Mouse (Mus musculus): Measurements from ENCODE around the gene Zcchc24.

The Zcchc24 gene

GRCm38 (mm10) chr14:25747996-25748756, 20.7 kb downstream of the Zcchc24 start:
- no peak for DNase-seq (ENCODE audit: low spot score in 2 of 2)

DNA sequence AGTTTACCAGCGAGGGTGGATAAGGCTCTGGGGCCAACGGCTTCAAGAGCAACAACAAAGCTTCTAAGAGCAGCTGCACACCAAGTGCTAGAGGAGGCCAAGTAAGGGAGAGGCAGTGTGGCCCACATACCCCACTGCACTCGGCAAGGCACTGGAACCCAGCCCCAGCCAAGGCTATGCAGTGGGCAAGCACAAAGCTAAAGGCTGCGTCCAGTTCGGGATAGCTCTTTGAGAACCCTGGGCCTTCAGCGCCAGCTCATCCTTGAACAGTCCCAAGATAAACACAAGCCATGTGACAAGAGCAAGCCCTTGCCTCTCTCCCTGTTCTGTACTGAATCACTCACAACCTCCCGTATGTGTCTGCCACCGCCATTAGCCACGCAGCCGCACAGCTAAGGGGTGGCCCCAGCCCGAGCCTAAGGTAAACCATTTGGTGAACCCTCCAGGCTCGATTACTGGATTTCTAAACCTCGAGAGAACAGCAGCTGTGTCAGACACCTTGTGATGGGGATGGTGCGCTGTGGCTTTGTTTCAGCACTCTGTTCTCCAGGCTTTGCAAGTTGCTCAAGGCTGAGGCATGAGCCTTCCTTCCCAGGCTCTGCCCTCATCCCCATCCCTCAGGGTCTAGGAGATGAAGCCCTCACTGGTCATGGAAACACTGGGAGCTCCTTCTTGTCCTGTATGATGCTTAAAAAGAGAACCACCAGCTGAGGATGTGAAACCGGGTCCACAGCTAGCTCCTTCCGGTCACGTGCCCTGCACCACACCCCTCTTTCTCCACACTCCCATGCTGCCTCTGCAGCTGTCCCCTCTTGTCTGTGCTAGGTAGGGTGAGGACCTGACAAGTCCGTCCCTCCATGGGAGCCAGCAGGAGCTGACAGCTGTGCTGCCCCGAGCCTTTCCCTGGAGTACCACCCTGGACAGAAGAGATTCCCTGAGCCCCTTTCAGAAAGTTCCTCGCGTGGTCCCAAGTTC, 21.6 kb downstream of the Zcchc24 start:
- DNase-seq (ENCODE audit: low spot score in 2 of 2) = no peak

- no peak for DNase-seq (ENCODE audit: low spot score in 2 of 2)
Measured at GRCm38 (mm10) chr14:25746371-25746770, 22.5 kb downstream of the Zcchc24 start.

- no peak for DNase-seq (ENCODE audit: low spot score in 2 of 2)
Measured at GRCm38 (mm10) chr14:25745365-25746184, 23.3 kb downstream of the Zcchc24 start.

DNA sequence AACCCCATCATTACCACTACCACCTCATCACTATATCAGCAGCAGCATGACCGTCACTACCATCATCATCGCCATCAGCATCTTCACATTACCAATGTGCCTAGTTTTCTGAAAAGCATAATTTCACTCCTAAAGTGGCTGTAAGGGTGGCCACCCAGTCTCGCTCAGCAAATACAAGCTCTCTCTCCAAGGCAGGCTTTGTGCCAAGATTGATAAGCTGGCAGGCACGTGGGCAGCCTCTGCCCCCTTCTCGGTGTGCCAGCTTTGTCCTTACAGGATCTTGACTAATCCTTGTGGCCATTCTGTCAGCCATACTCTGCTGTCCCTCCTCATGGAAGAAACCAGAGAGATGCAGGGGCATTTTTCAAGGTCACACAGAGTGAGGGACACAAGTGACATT, 25.9 kb downstream of the Zcchc24 start:
- no peak for DNase-seq (ENCODE audit: low spot score in 2 of 2)

DNA sequence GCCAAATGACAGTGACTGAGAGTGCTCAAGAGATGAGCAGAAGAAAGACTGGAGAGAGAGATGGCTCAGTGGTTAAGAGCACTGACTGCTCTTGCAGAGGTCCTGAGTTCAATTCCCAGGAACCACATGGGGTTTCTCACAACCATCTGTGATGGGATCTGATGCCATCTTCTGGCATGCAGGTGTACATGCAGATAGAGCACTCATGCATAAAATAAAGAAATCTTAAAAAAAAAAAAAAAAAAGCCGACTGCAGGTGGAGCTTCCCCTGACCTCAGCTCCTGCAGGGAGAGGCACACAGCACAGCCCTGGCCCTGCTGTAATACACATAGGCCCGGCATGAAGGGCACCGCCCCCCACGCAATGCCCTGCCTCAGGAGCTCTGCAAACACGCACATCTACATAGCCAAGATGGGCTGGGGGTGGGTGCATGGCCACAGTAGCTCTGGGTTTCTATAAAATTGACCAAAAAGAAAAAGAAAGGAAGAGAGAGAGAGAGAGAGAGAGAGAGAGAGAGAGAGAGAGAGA, 26.9 kb downstream of the Zcchc24 start:
- no peak for DNase-seq (ENCODE audit: low spot score in 2 of 2)

DNA sequence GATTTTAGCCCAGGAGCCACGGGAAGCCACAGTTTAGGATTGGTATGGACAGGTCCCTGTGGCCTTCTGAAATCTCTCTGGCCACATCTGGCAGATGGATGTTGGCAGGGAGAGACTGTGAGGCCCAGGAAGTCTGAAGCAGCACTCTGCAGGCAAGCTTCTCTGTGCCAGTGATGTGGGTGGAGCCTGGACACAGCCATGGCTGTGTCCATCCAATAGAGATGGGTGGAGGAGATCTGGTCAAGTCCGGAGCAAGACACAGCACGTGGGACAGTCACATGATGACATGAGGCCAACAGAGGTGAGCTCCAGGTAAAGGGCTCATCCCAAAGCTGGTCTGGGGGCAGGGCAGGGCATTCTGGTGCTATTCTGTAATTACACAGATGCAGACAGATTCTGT, 27.6 kb downstream of the Zcchc24 start:
- DNase-seq (ENCODE audit: low spot score in 2 of 2) = no peak

DNA sequence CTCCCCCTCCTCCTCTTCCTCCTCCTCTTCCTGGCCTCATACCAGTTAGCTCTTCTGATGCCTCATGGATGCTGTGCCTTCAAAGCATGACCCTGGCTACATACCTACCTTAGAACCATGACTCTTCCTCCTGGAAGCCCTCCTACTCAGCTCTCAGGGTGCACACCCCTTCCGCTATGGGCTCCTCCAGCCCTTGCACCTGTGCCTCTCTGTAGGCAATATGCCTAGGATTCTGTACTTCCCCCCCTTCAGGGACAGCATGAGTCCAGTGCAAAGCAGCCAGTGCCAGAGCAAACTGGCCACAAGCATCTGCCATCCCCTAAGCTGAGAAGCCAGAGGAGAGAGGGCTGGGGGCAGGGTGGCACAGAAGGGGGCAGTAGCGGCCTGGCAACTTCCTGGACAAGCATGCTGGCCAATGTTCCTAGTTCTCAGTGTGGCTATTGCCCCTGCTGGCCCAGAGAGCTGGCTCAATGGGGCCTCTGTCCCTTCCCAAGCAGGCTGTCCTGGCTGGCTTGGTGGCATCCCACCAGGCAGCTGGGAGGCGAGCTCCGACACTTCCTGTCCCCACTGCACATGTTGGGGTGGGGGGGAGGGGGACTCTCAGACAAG, 28.8 kb downstream of the Zcchc24 start:
- peak; percentile 69 to 82 for DNase-seq (ENCODE audit: low spot score in 2 of 2)

- no peak for DNase-seq (ENCODE audit: low spot score in 2 of 2)
Measured at GRCm38 (mm10) chr14:25738591-25739001, 30.2 kb downstream of the Zcchc24 start.

GRCm38 (mm10) chr14:25736589-25736988, 32.2 kb downstream of the Zcchc24 start:
- DNase-seq (ENCODE audit: low spot score in 2 of 2) = peak; percentile 70 to 83

- no peak for DNase-seq (ENCODE audit: low spot score in 2 of 2)
Measured at GRCm38 (mm10) chr14:25736140-25736539, 32.7 kb downstream of the Zcchc24 start.

DNA sequence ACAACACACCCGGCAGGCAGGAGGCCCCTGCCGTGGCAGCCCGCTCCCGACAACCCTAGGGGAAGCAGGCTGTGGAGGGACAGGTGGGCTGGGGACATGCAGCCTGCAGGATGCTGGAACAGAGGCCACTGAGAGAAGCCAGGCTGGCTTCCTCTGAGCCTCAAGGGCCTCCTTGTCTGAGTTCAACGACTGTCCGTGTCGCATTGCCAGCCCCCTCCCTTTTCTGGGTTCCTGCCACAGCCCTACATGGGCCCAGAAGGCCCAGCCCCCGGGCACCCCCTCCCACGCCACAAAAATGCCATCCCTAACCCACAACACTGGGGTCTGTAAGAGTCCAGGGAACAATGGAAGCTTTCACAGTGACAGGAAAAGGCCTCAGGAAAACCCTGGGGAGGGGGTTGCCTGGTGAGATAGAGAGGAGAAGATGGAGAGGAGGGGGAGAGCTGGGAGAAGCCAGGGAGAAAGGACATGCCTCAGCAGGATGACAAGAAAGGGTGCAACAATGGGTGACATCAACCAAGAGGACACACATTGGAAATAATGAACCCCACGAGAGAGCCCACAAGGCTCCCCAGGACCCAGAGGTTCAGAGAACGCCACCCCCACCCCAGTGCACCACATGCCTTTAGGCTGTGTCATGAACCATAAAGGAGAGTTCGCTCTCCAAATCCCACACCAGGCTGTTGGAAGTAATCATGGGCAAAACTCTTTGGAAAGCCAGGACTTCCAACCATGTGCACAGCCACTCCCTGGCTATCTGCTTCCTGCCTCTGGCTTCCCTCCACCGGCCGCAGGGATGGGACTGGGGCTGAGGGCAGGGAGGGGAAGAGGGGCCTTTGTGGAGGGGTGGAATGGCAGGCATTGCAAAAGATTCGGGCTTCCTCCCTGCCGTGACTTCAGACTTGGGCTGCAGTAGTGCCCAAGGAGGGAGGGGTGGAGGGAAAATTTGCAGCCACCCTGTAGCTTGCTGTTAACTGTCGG, 33.8 kb downstream of the Zcchc24 start:
- DNase-seq (ENCODE audit: low spot score in 2 of 2) = peak; percentile 60 to 69

GRCm38 (mm10) chr14:25727149-25727510, 41.7 kb downstream of the Zcchc24 start:
- DNase-seq (ENCODE audit: low spot score in 2 of 2) = no peak

DNA sequence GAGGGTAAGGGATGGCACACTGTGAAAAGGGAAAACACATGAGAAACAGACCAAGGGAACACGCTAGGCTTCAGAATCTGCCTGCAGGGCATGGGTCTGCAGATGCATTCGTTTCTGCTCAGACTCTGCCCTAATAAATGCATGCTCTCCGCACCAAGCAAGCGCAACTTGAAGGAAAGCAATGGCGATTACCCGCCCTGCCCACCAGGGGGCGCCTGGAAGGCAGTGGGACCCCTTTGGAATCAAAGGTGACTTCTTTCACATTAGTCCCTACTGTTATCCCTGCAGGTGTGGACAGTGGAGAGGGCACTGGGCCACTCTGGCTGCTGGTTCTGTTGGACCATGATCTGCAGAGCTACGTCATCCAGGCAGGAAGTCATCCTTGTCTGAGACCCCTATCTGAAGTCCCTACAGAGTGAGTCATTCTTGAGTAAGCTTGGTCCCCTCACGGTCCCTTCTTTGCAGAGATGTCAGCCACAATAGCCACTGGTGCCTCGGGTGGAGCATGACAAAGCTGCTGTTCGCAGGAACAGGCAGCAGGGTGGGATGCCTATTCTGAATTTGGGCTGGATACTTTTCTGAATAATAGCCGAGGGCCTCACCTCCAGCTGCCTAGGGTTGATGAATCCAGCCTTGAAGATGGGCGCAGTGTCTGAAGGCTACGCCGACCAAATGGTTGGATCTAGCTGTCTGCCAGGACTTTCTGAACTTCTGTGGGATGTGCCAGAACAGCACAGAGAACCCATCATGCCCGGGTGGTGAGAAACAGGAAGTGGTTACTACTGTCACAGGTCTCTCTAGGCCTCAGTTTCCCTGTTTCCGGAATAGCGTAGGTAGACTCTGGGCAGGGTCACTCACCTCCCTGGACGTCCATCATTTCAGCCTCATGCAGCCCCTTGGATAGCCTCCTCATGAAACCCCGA, 42.4 kb downstream of the Zcchc24 start:
- DNase-seq (ENCODE audit: low spot score in 2 of 2) = no peak

DNA sequence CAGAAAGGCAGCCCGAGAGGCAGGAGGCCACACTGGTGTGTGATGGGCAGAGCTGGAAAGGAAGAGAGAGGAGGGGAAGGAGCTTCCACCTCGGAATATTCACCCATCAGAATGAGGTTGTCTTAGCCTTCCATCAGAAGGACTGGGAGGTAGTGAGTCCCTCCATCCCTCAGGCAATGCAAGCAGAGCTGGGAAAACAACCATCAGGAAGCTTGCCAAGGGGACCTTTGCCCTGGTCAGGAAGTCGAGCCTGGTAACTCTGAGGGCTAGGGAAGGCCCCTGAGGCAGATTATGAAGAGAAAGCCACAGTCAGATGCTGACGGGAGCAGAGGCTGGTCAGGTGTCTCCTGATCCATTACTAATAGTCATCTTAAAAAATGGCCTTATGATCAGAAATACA, 43.1 kb downstream of the Zcchc24 start:
- no peak for DNase-seq (ENCODE audit: low spot score in 2 of 2)

GRCm38 (mm10) chr14:25725032-25725497, 43.8 kb downstream of the Zcchc24 start:
- no peak for DNase-seq (ENCODE audit: low spot score in 2 of 2)

DNA sequence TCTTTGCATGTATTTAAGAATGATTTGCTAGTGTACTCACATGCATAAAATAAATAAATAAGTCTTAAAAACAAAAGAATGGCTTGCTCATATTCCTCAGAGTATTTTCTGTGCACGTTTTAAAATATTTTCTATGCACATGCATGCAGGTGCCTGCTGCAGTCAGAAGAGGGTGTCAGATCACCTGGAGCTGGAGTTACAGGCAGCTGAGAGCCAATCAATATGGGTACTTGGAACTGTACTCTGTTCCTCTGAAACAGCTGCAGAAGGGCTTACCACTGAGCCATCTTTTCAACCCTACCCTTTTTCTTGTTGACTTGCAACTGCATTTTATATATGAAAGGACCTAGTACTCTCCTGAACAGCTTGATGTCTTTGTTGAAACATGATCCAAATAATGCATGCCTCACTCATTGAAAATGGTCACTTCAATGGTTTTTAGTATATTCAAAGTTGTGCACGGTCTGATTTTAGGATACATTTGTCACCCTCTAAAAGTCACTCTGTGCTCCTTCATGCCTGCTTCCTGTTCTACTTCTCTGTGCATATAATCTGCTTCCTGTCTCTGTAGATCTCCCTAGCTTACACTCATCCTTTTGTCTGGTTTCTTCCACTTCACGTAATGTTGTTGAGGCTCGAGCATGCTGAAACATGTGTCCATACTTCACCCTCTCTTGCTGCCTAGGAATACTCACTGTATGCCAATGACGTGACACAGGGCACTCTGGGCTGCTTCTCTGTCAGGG, 47.7 kb downstream of the Zcchc24 start:
- DNase-seq (ENCODE audit: low spot score in 2 of 2) = no peak

DNA sequence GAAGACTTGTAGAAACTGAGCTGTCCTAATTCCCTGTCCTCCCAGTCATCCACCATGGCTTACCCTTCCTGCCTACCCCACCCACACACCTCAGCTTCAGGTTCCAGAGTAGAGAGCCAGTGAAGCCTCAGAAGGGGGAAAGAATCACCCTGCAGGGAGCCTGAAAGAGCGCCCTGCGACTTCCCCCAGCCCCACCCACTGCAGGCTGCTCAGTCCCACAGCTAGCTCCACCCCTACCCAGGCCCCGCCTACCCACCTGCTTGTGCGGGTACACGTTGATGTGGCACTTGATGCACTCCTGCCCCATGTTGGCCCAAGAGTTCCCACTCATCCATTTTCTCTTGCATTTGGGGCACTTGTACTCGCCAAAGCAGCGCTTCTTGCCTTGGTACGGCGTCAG, 49.5 kb downstream of the Zcchc24 start:
- DNase-seq (ENCODE audit: low spot score in 2 of 2) = no peak
